Mouse (Mus musculus) testis, adult 2 months (tissue): ENCODE data around the gene Gm36864. TPM values are rescaled to one million over a fixed set of nuclear protein-coding genes. Genes with fewer than 3 reads are reported as not detected.

Experiments
- H3K27ac ChIP-seq: fragments of 200-500 bp; 2 replicates; pipeline ENCODE4 v1.5.1; 2012; ENCODE audit warnings: low read depth, low read length; ENCODE audit not compliant: control insufficient read depth, insufficient read depth
- H3K27me3 ChIP-seq: fragments of 200-500 bp; 2 replicates; pipeline ENCODE4 v1.6.1; 2012; ENCODE audit warnings: mild to moderate bottlenecking, low read length, moderate library complexity; ENCODE audit not compliant: control insufficient read depth, insufficient read depth
- H3K36me3 ChIP-seq: fragments of 200-500 bp; 2 replicates; pipeline ENCODE4 v1.6.1; 2012; ENCODE audit warnings: mild to moderate bottlenecking, low read length; ENCODE audit not compliant: control insufficient read depth, insufficient read depth
- H3K4me1 ChIP-seq: fragments of 200-500 bp; 2 replicates; pipeline ENCODE4 v1.6.1; 2012; ENCODE audit warnings: low read length; ENCODE audit not compliant: control insufficient read depth, insufficient read depth
- H3K4me3 ChIP-seq: fragments of 200-500 bp; 2 replicates; pipeline ENCODE4 v1.5.1; 2012; ENCODE audit warnings: low read depth, mild to moderate bottlenecking, low read length, moderate library complexity, mixed read lengths; ENCODE audit not compliant: control insufficient read depth
- CTCF ChIP-seq: fragments of 200-500 bp; IDR thresholded peaks from 2 replicates; pipeline ENCODE4 v1.5.1; 2012; ENCODE audit warnings: low read depth, mild to moderate bottlenecking, inconsistent platforms, low read length, moderate library complexity; ENCODE audit not compliant: control insufficient read depth, insufficient read depth, insufficient replicate concordance
- POLR2A ChIP-seq: fragments of 200-500 bp; IDR thresholded peaks from 2 replicates; pipeline ENCODE4 v1.6.1; 2012; ENCODE audit warnings: low read depth, mild to moderate bottlenecking, inconsistent platforms, low read length, moderate library complexity; ENCODE audit not compliant: control insufficient read depth
- polyA plus RNA-seq: library from polyadenylated mRNA; depleted of rRNA; stranded (reverse); fragments of >200 nt; gene quantifications from 2 replicates; pipeline ENCODE4 v1.2.3, GENCODE M21; 2012

The Gm36864 gene
- polyA plus RNA-seq, 1 experiment = 101 TPM

DNA sequence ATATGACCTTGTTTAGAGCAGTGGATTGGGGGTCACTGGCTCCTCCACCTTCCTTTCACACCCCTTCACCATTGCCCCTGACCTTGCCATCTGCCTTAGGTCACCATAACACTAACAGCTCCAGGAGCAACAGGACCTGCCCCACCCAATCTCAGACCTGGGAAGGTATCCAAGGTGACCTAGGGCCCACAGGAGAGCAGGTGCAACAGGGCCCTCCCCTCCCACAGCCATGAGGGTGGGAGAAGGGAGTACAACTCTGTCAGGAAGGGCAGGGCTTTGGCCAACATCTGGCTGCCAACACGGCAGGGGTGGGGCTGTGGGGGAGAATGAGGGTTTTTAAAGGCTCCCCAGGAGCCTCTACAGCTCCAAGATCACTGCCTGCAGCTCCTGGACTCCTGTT lies 10.9 kb upstream of the Gm36864 start, which contains the start of gene Klk1:
Gene Klk1 (plus strand): TSS at position 285 of the 400 bp plus-strand sequence.
- H3K27ac ChIP-seq = no peak within 1 kb of the TSS
- no peaks in the 10 kb centered on the region for H3K36me3 ChIP-seq
- TF ChIP-seq POLR2A (no peak), CTCF (no peak)

DNA sequence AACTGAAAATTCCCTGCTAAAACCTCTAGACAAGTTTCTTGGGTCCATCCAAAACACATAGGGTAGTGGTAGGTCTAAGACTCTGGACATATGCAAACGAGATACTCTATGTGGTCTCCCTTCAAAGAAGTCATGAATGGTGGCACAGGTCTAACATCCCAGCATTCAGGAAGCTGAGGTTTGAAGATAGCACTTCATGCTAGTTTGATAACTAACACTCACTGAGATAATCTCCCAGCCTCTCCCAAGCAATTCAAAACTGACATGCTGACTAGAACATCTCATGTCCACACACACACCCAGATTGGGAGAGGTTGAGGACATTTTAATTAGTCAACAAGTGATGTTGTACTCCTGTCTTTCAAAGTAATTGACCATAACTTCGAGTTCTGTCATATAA lies 3.9 kb downstream of the Gm36864 start:
- TF ChIP-seq CTCF (no peak), POLR2A (no peak)
- H3K4me1 ChIP-seq = peaks cover 3% of the 10 kb centered on the region
- H3K27me3 ChIP-seq = no peaks in the 10 kb centered on the region
- no peak overlapping the region for H3K27ac ChIP-seq
- no peaks in the 10 kb centered on the region; the same call in 1 of the 2 replicates for H3K36me3 ChIP-seq
- H3K4me3 ChIP-seq = no peak overlapping the region

More for the DNA sequence above, 10.9 kb upstream of the Gm36864 start, which contains the start of gene Klk1:
- no peak within 1 kb of the TSS for H3K4me3 ChIP-seq
- H3K27me3 ChIP-seq = no peaks in the 10 kb centered on the region
- H3K4me1 ChIP-seq = peaks cover 1% of the 10 kb centered on the region

DNA sequence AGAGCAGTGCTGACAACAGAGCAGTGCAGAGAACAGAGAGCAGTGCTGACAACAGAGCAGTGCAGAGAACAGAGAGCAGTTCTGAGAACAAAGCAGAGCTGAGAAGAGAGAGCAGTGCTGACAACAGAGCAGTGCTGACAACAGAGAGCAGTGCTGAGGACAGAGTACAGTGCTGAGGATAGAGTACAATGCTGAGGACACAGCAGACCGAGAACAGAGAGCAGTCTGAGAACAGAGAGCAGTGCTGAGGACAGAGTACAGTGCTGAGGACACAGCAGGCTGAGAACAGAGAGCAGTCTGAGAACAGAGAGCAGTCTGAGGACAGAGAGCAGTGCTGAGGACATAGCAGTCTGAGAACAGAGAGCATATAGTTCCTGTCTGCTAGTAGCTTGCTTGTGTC lies 4.7 kb downstream of the Gm36864 start:
- Histone ChIP-seq H3K4me3 (no peak overlapping the region), H3K27ac (no peak overlapping the region), H3K4me1 (peaks cover 3% of the 10 kb centered on the region), H3K36me3 (no peaks in the 10 kb centered on the region; the same call in 1 of the 2 replicates), H3K27me3 (no peaks in the 10 kb centered on the region)
- TF ChIP-seq CTCF = no peak
- no peak for TF ChIP-seq POLR2A

DNA sequence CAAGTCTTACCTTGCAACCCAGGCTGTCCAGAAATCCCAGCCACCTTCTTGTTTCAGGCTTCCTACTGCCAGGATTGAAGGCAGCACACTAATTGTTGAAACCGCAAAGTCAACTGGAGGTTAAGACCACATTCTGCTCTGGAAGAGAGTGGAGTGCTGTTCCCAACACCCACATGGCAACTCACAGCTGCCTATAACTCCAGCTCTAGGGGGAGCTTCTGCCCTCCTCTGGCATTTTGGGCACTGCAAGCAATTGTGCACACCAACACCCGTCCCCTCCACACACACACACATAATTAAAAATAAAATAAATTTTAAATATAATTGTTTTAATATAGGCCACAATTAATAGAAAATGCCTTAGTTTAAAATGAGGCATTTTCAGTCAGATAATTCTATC lies 5.2 kb downstream of the Gm36864 start:
- no peak overlapping the region for H3K27ac ChIP-seq
- no peak for TF ChIP-seq CTCF
- no peaks in the 10 kb centered on the region; the same call in 1 of the 2 replicates for H3K36me3 ChIP-seq
- H3K4me1 ChIP-seq = peaks cover 3% of the 10 kb centered on the region
- H3K27me3 ChIP-seq = no peaks in the 10 kb centered on the region
- no peak overlapping the region for H3K4me3 ChIP-seq

DNA sequence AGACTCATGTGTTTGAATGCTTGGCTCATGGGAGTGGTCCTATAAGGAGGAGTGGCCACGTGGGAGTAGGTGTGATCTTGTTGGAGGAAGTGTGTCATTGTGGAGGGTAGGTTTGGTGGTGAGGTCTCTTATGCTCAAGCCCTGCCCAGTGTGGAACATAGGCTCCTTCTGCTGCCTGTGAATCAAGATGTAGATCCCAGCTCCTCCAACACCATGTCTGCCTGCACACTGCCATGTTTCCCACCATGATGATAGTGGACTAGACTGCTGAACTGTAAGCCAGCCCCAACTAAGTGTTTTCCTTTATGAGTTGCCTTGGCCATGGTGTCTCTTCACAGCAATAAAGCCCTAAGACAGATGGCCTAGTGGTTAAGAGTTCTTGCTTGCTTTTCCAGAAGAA lies 8.1 kb downstream of the Gm36864 start:
- peaks cover 3% of the 10 kb centered on the region for H3K4me1 ChIP-seq
- no peaks in the 10 kb centered on the region; the same call in 1 of the 2 replicates for H3K36me3 ChIP-seq
- no peaks in the 10 kb centered on the region for H3K27me3 ChIP-seq
- TF ChIP-seq CTCF (no peak), POLR2A (no peak)
- H3K27ac ChIP-seq = no peak overlapping the region
- no peak overlapping the region for H3K4me3 ChIP-seq

DNA sequence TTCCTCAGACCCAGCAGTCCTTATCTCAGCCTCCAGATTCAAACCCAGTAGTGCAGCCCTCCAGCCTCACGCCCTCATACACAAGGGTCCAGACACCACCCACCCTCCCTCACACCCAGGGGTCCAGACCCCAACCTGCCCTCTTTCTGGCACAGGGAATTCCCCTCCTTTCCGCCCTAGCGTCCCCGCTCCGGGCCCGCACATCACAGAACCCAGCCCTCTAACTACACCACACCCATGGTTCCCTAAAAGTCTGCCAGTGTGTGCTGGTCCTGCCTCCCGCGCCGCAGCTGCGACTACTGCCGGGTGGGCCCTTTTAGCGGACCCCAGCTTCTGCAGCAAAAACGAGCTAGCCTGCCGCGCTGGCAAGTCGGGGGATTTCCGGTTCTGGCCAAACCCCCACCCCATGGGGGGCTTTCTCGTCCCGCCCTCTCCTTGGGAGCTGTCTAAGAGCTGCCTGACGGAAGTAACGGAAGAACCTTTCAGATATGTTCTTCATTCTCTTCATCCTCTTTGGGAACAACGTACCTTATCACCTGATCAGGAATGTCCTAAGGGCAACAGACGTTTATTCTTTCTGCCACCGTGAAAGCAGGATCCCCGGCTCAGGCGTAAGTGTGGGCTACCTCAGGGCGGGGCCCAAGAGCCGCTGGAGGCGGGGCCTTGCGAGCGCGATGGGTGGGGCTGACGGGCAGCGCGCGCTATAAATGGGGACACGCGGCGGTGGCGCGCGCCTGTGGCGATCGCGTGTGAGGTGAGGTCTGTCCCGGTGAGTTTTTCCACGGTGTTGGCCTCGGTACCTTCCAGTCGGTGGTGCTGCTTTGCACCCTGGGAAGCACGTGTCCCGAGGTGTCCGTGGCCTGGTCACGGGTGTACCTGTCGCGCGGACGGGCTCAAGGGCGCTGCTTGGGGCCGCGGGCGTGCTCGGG lies 10.3 kb downstream of the Gm36864 start, which contains the start of the genes 1700028J19Rik and 2410002F23Rik:
Gene 1700028J19Rik (minus strand): TSS at position 641 of the 929 bp plus-strand sequence.
Gene 2410002F23Rik (plus strand): TSS at position 668 of the 929 bp plus-strand sequence.
- Histone ChIP-seq H3K36me3 (no peaks in the 10 kb centered on the region), H3K27ac (peak within 1 kb of the TSS; percentile 91), H3K4me3 (peak within 1 kb of the TSS; percentile 85), H3K27me3 (no peaks in the 10 kb centered on the region), H3K4me1 (peaks cover 4% of the 10 kb centered on the region)
- 0 out of 2 replicates have a peak, but pooled peaks have one; percentile 14 for TF ChIP-seq CTCF
- TF ChIP-seq POLR2A = peak; percentile 98

DNA sequence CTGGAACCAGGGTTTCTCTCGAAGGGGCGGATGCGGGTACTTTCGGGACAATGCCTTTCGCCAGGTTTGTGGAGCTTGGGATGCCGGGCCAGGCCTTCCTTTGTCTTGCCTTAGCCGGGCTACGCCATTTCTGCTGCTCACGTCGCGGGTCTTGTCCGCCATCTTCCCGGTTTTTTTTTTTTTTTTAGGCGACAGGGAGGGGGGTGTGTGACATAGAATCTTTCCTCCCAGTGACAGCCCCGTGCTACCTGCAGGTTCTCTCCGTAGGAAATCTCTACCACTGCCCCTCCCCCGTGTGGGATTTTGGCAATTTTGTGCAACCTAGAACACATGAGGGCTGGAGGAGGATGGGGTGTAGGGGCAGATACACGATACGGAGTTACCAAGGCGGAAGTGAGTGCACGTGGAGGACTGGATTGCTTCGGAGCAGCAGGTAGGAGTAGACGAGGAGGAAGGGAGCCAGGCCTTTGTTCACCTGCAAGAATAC lies 11.1 kb downstream of the Gm36864 start:
- Histone ChIP-seq H3K4me3 (peak overlapping the region; percentile 85), H3K27me3 (no peaks in the 10 kb centered on the region), H3K27ac (peak overlapping the region; percentile 79), H3K4me1 (peaks cover 4% of the 10 kb centered on the region), H3K36me3 (no peaks in the 10 kb centered on the region)
- TF ChIP-seq POLR2A (no peak; the same call in 1 of the 2 replicates), CTCF (no peak)
